Mouse (Mus musculus): ENCODE results near the gene E2f7.

Gene E2f7

GRCm38 (mm10) chr10:110773878-110774277 lies 28.6 kb downstream of the E2f7 start:
- in situ Hi-C loops (cut with MboI, MseI): no loop called here

- in situ Hi-C loops (cut with MboI, MseI): no loop called here
These were observed 36.5 kb downstream of the E2f7 start for GRCm38 (mm10) chr10:110781772-110782171.

GRCm38 (mm10) chr10:110782655-110783054 lies 37.4 kb downstream of the E2f7 start:
- in situ Hi-C loops (cut with MboI, MseI): no loop called here

- in situ Hi-C loops (cut with MboI, MseI): no loop called here
These were observed 43.0 kb downstream of the E2f7 start for GRCm38 (mm10) chr10:110788049-110788752.

- in situ Hi-C loops (cut with MboI, MseI): loop anchor here (10.0 kb wide), 1 partner anchor 185 kb away; no protein-coding TSS in a partner anchor
These were observed 44.4 kb downstream of the E2f7 start for GRCm38 (mm10) chr10:110789683-110790082.

- in situ Hi-C loops (cut with MboI, MseI): loop anchor here (10.0 kb wide), 1 partner anchor 182 kb away; no protein-coding TSS in a partner anchor
These were observed 48.0 kb downstream of the E2f7 start for GRCm38 (mm10) chr10:110793150-110793787.

- in situ Hi-C loops (cut with MboI, MseI): loop anchor here (10.0 kb wide), 1 partner anchor 180 kb away; no protein-coding TSS in a partner anchor
These were observed 49.4 kb downstream of the E2f7 start for GRCm38 (mm10) chr10:110794564-110795205.

GRCm38 (mm10) chr10:110795206-110795796 lies 50.1 kb downstream of the E2f7 start:
- in situ Hi-C loops (cut with MboI, MseI): loop anchor here (10.0 kb wide), 1 partner anchor 180 kb away; no protein-coding TSS in a partner anchor

- in situ Hi-C loops (cut with MboI, MseI): loop anchor here (10.0 kb wide), 1 partner anchor 294 kb away; no protein-coding TSS in a partner anchor
These were observed 56.1 kb downstream of the E2f7 start for GRCm38 (mm10) chr10:110801296-110801695.

- in situ Hi-C loops (cut with MboI, MseI): loop anchor here (10.0 kb wide), 1 partner anchor 290 kb away; no protein-coding TSS in a partner anchor
These were observed 59.2 kb downstream of the E2f7 start for GRCm38 (mm10) chr10:110804279-110805024.

- in situ Hi-C loops (cut with MboI, MseI): loop anchor here (10.0 kb wide), 1 partner anchor 290 kb away; no protein-coding TSS in a partner anchor
These were observed 59.9 kb downstream of the E2f7 start for GRCm38 (mm10) chr10:110805025-110805740.

- in situ Hi-C loops (cut with MboI, MseI): loop anchor here (10.0 kb wide), 1 partner anchor 288 kb away; no protein-coding TSS in a partner anchor
These were observed 61.2 kb downstream of the E2f7 start for GRCm38 (mm10) chr10:110806471-110806870.

GRCm38 (mm10) chr10:110810528-110810927 lies 65.3 kb downstream of the E2f7 start:
- in situ Hi-C loops (cut with MboI, MseI): no loop called here

- in situ Hi-C loops (cut with MboI, MseI): no loop called here
These were observed 66.1 kb downstream of the E2f7 start for GRCm38 (mm10) chr10:110811209-110811861.

- in situ Hi-C loops (cut with MboI, MseI): no loop called here
These were observed 66.6 kb downstream of the E2f7 start for GRCm38 (mm10) chr10:110811862-110812225.

- in situ Hi-C loops (cut with MboI, MseI): no loop called here
These were observed 75.9 kb downstream of the E2f7 start for GRCm38 (mm10) chr10:110821139-110821538.

- in situ Hi-C loops (cut with MboI, MseI): no loop called here
These were observed 76.5 kb downstream of the E2f7 start for GRCm38 (mm10) chr10:110821692-110822091.

GRCm38 (mm10) chr10:110832336-110832735 lies 87.1 kb downstream of the E2f7 start:
- in situ Hi-C loops (cut with MboI, MseI): loop anchor here (10.0 kb wide), 1 partner anchor 1832 kb away; no protein-coding TSS in a partner anchor

- in situ Hi-C loops (cut with MboI, MseI): loop anchor here (10.0 kb wide), 1 partner anchor 1830 kb away; no protein-coding TSS in a partner anchor
These were observed 90.0 kb downstream of the E2f7 start for GRCm38 (mm10) chr10:110835115-110835806.
